Mouse (Mus musculus): Measurements from ENCODE around the gene Ccser1. TPM values are rescaled to one million over a fixed set of nuclear protein-coding genes. Genes with fewer than 3 reads are reported as not detected.

Ccser1 gene
- polyA plus RNA-seq, 1 experiment, result not detected

GRCm38 (mm10) chr6:61515310-61515709 is 335.2 kb downstream of the Ccser1 start:
- no peak for TF ChIP-seq TAL1 (IDR thresholded peaks at IDR 0.05; ENCODE audit: low read length)
- TF ChIP-seq GATA1 (IDR thresholded peaks at IDR 0.05; ENCODE audit: low read length), result no peak
- Histone ChIP-seq H3K9me3 (ENCODE audit: control insufficient read depth, low read length) (no peaks in the 10 kb centered on the region), H3K4me3 (replicated peaks) (no peak overlapping the region)

GRCm38 (mm10) chr6:61521587-61521986 is 341.5 kb downstream of the Ccser1 start:
- no peak for TF ChIP-seq GATA1 (IDR thresholded peaks at IDR 0.05; ENCODE audit: low read length)
- TF ChIP-seq TAL1 (IDR thresholded peaks at IDR 0.05; ENCODE audit: low read length), result no peak
- Histone ChIP-seq H3K36me3 (ENCODE audit: control insufficient read depth) (no peaks in the 10 kb centered on the region), H3K9me3 (ENCODE audit: control insufficient read depth, low read length) (no peaks in the 10 kb centered on the region), H3K4me3 (replicated peaks) (no peak overlapping the region), H3K4me1 (ENCODE audit: control insufficient read depth) (no peaks in the 10 kb centered on the region), H3K27me3 (ENCODE audit: control insufficient read depth) (no peaks in the 10 kb centered on the region)

More at GRCm38 (mm10) chr6:61515310-61515709, 335.2 kb downstream of the Ccser1 start:
- no peaks in the 10 kb centered on the region for H3K36me3 ChIP-seq (ENCODE audit: control insufficient read depth)
- H3K4me1 ChIP-seq (ENCODE audit: control insufficient read depth), result no peaks in the 10 kb centered on the region
- no peaks in the 10 kb centered on the region for H3K27me3 ChIP-seq (ENCODE audit: control insufficient read depth)

GRCm38 (mm10) chr6:61522108-61522507 is 342.0 kb downstream of the Ccser1 start:
- no peaks in the 10 kb centered on the region for H3K4me1 ChIP-seq (ENCODE audit: control insufficient read depth)
- no peak overlapping the region for H3K4me3 ChIP-seq (replicated peaks)
- H3K36me3 ChIP-seq (ENCODE audit: control insufficient read depth), result no peaks in the 10 kb centered on the region
- no peaks in the 10 kb centered on the region for H3K27me3 ChIP-seq (ENCODE audit: control insufficient read depth)
- TF ChIP-seq GATA1 (IDR thresholded peaks at IDR 0.05; ENCODE audit: low read length), result no peak
- no peak for TF ChIP-seq TAL1 (IDR thresholded peaks at IDR 0.05; ENCODE audit: low read length)
- H3K9me3 ChIP-seq (ENCODE audit: control insufficient read depth, low read length), result no peaks in the 10 kb centered on the region

GRCm38 (mm10) chr6:61523748-61524493 is 343.8 kb downstream of the Ccser1 start:
- TF ChIP-seq TAL1 (IDR thresholded peaks at IDR 0.05; ENCODE audit: low read length) (no peak), GATA1 (IDR thresholded peaks at IDR 0.05; ENCODE audit: low read length) (no peak)
- Histone ChIP-seq H3K4me1 (ENCODE audit: control insufficient read depth) (no peaks in the 10 kb centered on the region), H3K4me3 (replicated peaks) (no peak overlapping the region), H3K36me3 (ENCODE audit: control insufficient read depth) (no peaks in the 10 kb centered on the region), H3K27me3 (ENCODE audit: control insufficient read depth) (no peaks in the 10 kb centered on the region), H3K9me3 (ENCODE audit: control insufficient read depth, low read length) (no peaks in the 10 kb centered on the region)

GRCm38 (mm10) chr6:61540732-61541131 is 360.6 kb downstream of the Ccser1 start:
- TF ChIP-seq GATA1 (IDR thresholded peaks at IDR 0.05; ENCODE audit: low read length) (no peak), TAL1 (IDR thresholded peaks at IDR 0.05; ENCODE audit: low read length) (no peak)

GRCm38 (mm10) chr6:61543459-61544044 is 363.4 kb downstream of the Ccser1 start:
- no peaks in the 10 kb centered on the region for H3K9me3 ChIP-seq (ENCODE audit: control insufficient read depth, low read length)
- H3K27me3 ChIP-seq (ENCODE audit: control insufficient read depth), result no peaks in the 10 kb centered on the region
- no peaks in the 10 kb centered on the region for H3K4me1 ChIP-seq (ENCODE audit: control insufficient read depth)
- H3K36me3 ChIP-seq (ENCODE audit: control insufficient read depth), result no peaks in the 10 kb centered on the region
- TF ChIP-seq GATA1 (IDR thresholded peaks at IDR 0.05; ENCODE audit: low read length) (no peak), TAL1 (IDR thresholded peaks at IDR 0.05; ENCODE audit: low read length) (no peak)
- H3K4me3 ChIP-seq (replicated peaks), result no peak overlapping the region

More at GRCm38 (mm10) chr6:61540732-61541131, 360.6 kb downstream of the Ccser1 start:
- H3K4me1 ChIP-seq (ENCODE audit: control insufficient read depth), result no peaks in the 10 kb centered on the region
- H3K4me3 ChIP-seq (replicated peaks), result no peak overlapping the region
- H3K9me3 ChIP-seq (ENCODE audit: control insufficient read depth, low read length), result no peaks in the 10 kb centered on the region
- H3K27me3 ChIP-seq (ENCODE audit: control insufficient read depth), result no peaks in the 10 kb centered on the region
- H3K36me3 ChIP-seq (ENCODE audit: control insufficient read depth), result no peaks in the 10 kb centered on the region

GRCm38 (mm10) chr6:61567551-61567950 is 387.4 kb downstream of the Ccser1 start:
- no peaks in the 10 kb centered on the region for H3K27me3 ChIP-seq (ENCODE audit: control insufficient read depth)
- no peak for TF ChIP-seq TAL1 (IDR thresholded peaks at IDR 0.05; ENCODE audit: low read length)
- no peak for TF ChIP-seq GATA1 (IDR thresholded peaks at IDR 0.05; ENCODE audit: low read length)
- no peak overlapping the region for H3K4me3 ChIP-seq (replicated peaks)
- H3K36me3 ChIP-seq (ENCODE audit: control insufficient read depth), result no peaks in the 10 kb centered on the region
- H3K9me3 ChIP-seq (ENCODE audit: control insufficient read depth, low read length), result peaks cover 5% of the 10 kb centered on the region; the same call in 1 of the 2 replicates
- H3K4me1 ChIP-seq (ENCODE audit: control insufficient read depth), result no peaks in the 10 kb centered on the region

- Histone ChIP-seq H3K27me3 (ENCODE audit: control insufficient read depth) (no peaks in the 10 kb centered on the region), H3K4me1 (ENCODE audit: control insufficient read depth) (no peaks in the 10 kb centered on the region), H3K9me3 (ENCODE audit: control insufficient read depth, low read length) (peaks cover 7% of the 10 kb centered on the region), H3K36me3 (ENCODE audit: control insufficient read depth) (no peaks in the 10 kb centered on the region), H3K4me3 (replicated peaks) (no peak overlapping the region)
- TF ChIP-seq TAL1 (IDR thresholded peaks at IDR 0.05; ENCODE audit: low read length) (no peak), GATA1 (IDR thresholded peaks at IDR 0.05; ENCODE audit: low read length) (no peak)
Measured at GRCm38 (mm10) chr6:61567967-61568366, 387.8 kb downstream of the Ccser1 start.

GRCm38 (mm10) chr6:61581696-61582095 is 401.6 kb downstream of the Ccser1 start:
- H3K4me1 ChIP-seq (ENCODE audit: control insufficient read depth), result no peaks in the 10 kb centered on the region
- no peaks in the 10 kb centered on the region for H3K36me3 ChIP-seq (ENCODE audit: control insufficient read depth)
- no peaks in the 10 kb centered on the region; the same call in 1 of the 2 replicates for H3K9me3 ChIP-seq (ENCODE audit: control insufficient read depth, low read length)
- no peak for TF ChIP-seq TAL1 (IDR thresholded peaks at IDR 0.05; ENCODE audit: low read length)
- no peak for TF ChIP-seq GATA1 (IDR thresholded peaks at IDR 0.05; ENCODE audit: low read length)
- no peaks in the 10 kb centered on the region for H3K27me3 ChIP-seq (ENCODE audit: control insufficient read depth)
- no peak overlapping the region for H3K4me3 ChIP-seq (replicated peaks)
